Mouse (Mus musculus) limb, embryonic 11.5 days (tissue): ENCODE measurements at regions not wholly inside any gene's neighbourhood (a gene's known extent, or its start where the extent isn't known, plus 50 kb on each side); places are given as distances from the start of the nearest gene placed in this dataset.
"Not testable (repeated sequence)": the region's sequence is repeated elsewhere in the genome, so short reads cannot be mapped to it uniquely, and the experiment has no call there.

Experiments
- ATAC-seq: fragments of 200-750 bp; cut with Nextera tagmentation; 2 replicates; pipeline ENCODE4 v1.8.0; 2017; ENCODE audit warnings: low read depth; ENCODE audit not compliant: insufficient number of reproducible peaks, low FRiP score, low TSS enrichment
- DNase-seq: peaks from one replicate; pipeline ENCODE4 v3.0.0-alpha.2; 2015; ENCODE audit warnings: low spot score
- H3K27ac ChIP-seq: fragments of 300-500 bp; sonication (generic); replicated peaks from 2 replicates; pipeline ENCODE4 v1.5.1; 2014; ENCODE audit warnings: low read depth, mild to moderate bottlenecking, low read length
- H3K27me3 ChIP-seq: fragments of 300-500 bp; sonication (generic); 2 replicates; pipeline ENCODE4 v1.6.1; 2014; ENCODE audit warnings: mild to moderate bottlenecking, low read length, mixed read lengths; ENCODE audit not compliant: control insufficient read depth, insufficient read depth
- H3K36me3 ChIP-seq: fragments of 300-500 bp; sonication (generic); 2 replicates; pipeline ENCODE4 v1.6.1; 2014; ENCODE audit warnings: mild to moderate bottlenecking, low read length, moderate library complexity, mixed read lengths; ENCODE audit not compliant: control insufficient read depth, insufficient read depth
- H3K4me1 ChIP-seq: fragments of 300-500 bp; sonication (generic); 2 replicates; pipeline ENCODE4 v1.6.1; 2014; ENCODE audit warnings: low read length, mixed read lengths; ENCODE audit not compliant: control insufficient read depth, insufficient read depth
- H3K4me2 ChIP-seq: fragments of 300-500 bp; sonication (generic); 2 replicates; pipeline ENCODE4 v1.6.1; 2014; ENCODE audit warnings: low read depth, mild to moderate bottlenecking, moderate library complexity; ENCODE audit not compliant: severe bottlenecking
- H3K4me3 ChIP-seq: fragments of 300-500 bp; sonication (generic); 2 replicates; pipeline ENCODE4 v1.5.1; 2014; ENCODE audit warnings: low read depth, low read length
- H3K9ac ChIP-seq: fragments of 300-500 bp; sonication (generic); 2 replicates; pipeline ENCODE4 v1.6.1; 2014; ENCODE audit warnings: mild to moderate bottlenecking, low read length
- H3K9me3 ChIP-seq: fragments of 300-500 bp; sonication (generic); 2 replicates; pipeline ENCODE4 v1.6.1; 2016; ENCODE audit warnings: low read length; ENCODE audit not compliant: control insufficient read depth
- WGBS: fragments of 180-500 bp; shearing (Covaris S2); extraction: QIAGEN DNeasy Blood & Tissue Kit; methylation state at CpG from one replicate; pipeline ENCODE4 v1.1.7; 2014; 5-methylcytosine and 5-hydroxymethylcytosine counted together

DNA sequence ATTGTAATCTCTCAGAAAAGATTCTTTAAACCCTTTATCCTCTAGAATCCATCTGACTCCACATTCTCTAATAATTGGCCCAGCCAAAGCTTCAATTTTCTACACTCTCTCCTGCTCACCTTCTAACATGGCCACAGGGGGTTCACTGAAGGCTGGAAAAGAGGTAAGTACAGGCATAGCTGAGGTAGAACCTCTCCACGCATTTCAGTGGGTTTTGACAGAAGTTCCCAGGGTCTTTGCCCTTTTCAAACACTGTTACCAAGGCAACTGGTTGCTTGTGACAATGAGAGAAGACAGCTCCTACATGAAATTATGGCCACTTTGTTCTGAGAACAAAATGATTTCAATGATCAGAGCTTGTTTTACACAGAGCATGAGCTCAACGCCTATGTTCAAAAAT is 231.2 kb downstream of the Htr7 start:
- H3K4me2 ChIP-seq: no peak overlapping the region
- no peak overlapping the region for H3K9ac ChIP-seq
- no peak for DNase-seq
- no peaks in the 10 kb centered on the region for H3K36me3 ChIP-seq
- no peaks in the 10 kb centered on the region for H3K4me1 ChIP-seq
- no peaks in the 10 kb centered on the region for H3K27me3 ChIP-seq
- H3K27ac ChIP-seq: no peak overlapping the region
- H3K9me3 ChIP-seq: no peaks in the 10 kb centered on the region
- 74% methylated on average over 2 of the region's 2 CpGs for WGBS
- no peak overlapping the region for H3K4me3 ChIP-seq
- no peak for ATAC-seq

DNA sequence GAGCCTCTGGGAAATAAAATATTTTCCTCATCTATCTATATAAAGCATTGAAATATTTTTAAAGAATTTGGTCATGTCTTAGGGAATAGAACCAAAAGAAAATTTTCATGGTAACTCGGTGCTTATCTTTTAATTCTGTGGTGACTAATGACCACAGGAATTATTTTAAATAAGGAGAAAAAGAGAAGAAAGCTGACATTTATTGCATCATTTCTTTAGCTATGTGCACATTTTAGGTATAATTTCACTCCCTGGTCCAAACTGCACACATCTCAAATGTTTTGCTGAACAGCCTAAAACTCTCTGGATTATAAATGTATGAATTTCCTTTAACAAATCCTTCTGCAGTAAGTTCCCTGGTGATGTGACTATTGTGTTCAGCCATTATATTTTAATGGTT is 237.7 kb downstream of the Htr7 start:
- ATAC-seq: no peak
- H3K9ac ChIP-seq: no peak overlapping the region
- H3K4me2 ChIP-seq: no peak overlapping the region
- no peak overlapping the region for H3K4me3 ChIP-seq
- no peaks in the 10 kb centered on the region for H3K4me1 ChIP-seq
- H3K9me3 ChIP-seq: no peaks in the 10 kb centered on the region
- no peaks in the 10 kb centered on the region for H3K36me3 ChIP-seq
- 93% methylated on average over 1 of the region's 1 CpGs for WGBS
- DNase-seq: no peak
- H3K27me3 ChIP-seq: no peaks in the 10 kb centered on the region
- H3K27ac ChIP-seq: no peak overlapping the region

DNA sequence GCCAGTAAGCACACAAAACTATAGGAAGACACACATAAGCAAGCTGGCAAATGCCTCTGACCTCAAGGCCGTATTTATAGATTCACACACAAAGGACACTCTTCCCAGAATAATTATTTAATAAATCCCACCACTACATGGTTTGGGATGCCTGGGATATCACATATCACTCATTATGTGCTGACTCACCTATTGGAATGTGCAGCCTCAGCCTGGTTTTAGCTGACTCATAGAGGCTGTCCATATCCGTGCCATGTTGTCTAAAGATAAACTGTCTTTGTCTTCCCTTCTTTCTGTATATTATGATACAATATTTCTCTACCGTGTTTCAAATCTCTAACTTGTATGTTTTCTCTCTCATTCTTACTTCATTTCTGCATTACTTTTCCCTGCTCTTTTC is 262.6 kb downstream of the Htr7 start:
- H3K4me3 ChIP-seq: no peak overlapping the region
- no peak overlapping the region for H3K27ac ChIP-seq
- ATAC-seq (no peak), DNase-seq (no peak)
- H3K27me3 ChIP-seq: no peaks in the 10 kb centered on the region
- H3K9ac ChIP-seq: no peak overlapping the region
- no peaks in the 10 kb centered on the region for H3K9me3 ChIP-seq
- no peak overlapping the region for H3K4me2 ChIP-seq
- 93% methylated on average over 3 of the region's 3 CpGs for WGBS
- H3K36me3 ChIP-seq: no peaks in the 10 kb centered on the region
- no peaks in the 10 kb centered on the region for H3K4me1 ChIP-seq

GRCm38 (mm10) chr19:35787246-35788021 is 269.9 kb downstream of the Htr7 start:
- DNase-seq (no peak), ATAC-seq (no peak)
- no peaks in the 10 kb centered on the region for H3K27me3 ChIP-seq
- H3K4me1 ChIP-seq: no peaks in the 10 kb centered on the region
- no peak overlapping the region for H3K4me2 ChIP-seq
- WGBS: 88% methylated on average over 6 of the region's 6 CpGs
- H3K27ac ChIP-seq: no peak overlapping the region
- H3K4me3 ChIP-seq: no peak overlapping the region
- no peak overlapping the region for H3K9ac ChIP-seq
- no peaks in the 10 kb centered on the region for H3K9me3 ChIP-seq
- no peaks in the 10 kb centered on the region for H3K36me3 ChIP-seq

DNA sequence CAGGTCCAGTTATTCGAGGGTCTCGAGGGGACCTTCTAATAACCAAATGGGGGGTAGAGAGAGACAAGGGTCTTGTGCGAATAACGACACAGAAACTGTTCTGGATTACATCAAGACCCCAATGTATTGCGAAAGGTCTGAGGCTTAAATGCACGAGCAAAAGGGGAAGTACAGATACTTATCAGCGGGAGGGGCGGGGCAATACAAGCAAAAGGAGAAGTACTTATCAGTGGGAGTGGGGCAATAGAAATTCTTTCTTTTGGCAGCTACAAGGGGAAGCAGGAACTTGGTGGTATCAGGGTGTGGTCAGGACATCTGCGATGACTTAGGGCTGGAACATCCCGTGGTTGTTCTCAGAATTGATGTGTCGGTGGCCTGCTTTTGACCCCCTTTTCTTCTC is 295.6 kb downstream of the Htr7 start:
- WGBS: 88% methylated on average over 11 of the region's 11 CpGs
- ATAC-seq, H3K27me3 ChIP-seq, DNase-seq, H3K4me2 ChIP-seq, H3K4me3 ChIP-seq, H3K27ac ChIP-seq, H3K9me3 ChIP-seq, H3K9ac ChIP-seq, H3K4me1 ChIP-seq, H3K36me3 ChIP-seq: not testable (repeated sequence)

GRCm38 (mm10) chr19:35759701-35760100 is 297.6 kb downstream of the Htr7 start:
- Histone ChIP-seq H3K27me3 (no peaks in the 10 kb centered on the region), H3K36me3 (no peaks in the 10 kb centered on the region), H3K4me3 (no peak overlapping the region), H3K27ac (no peak overlapping the region), H3K4me2 (no peak overlapping the region), H3K9me3 (no peaks in the 10 kb centered on the region), H3K9ac (no peak overlapping the region), H3K4me1 (no peaks in the 10 kb centered on the region)
- DNase-seq (no peak), ATAC-seq (no peak)
- 85% methylated on average over 3 of the region's 3 CpGs for WGBS

- DNase-seq: no peak
- no peak overlapping the region for H3K4me3 ChIP-seq
- H3K9me3 ChIP-seq: no peaks in the 10 kb centered on the region
- no peak overlapping the region for H3K4me2 ChIP-seq
- H3K27ac ChIP-seq: no peak overlapping the region
- H3K36me3 ChIP-seq: no peaks in the 10 kb centered on the region
- H3K9ac ChIP-seq: no peak overlapping the region
- H3K27me3 ChIP-seq: no peaks in the 10 kb centered on the region
- H3K4me1 ChIP-seq: no peaks in the 10 kb centered on the region
- ATAC-seq: no peak
- 71% methylated on average over 1 of the region's 1 CpGs for WGBS
These were observed 301.8 kb downstream of the Htr7 start for GRCm38 (mm10) chr19:35755494-35755893.

GRCm38 (mm10) chr19:35735754-35736153 is 321.6 kb downstream of the Htr7 start:
- no peaks in the 10 kb centered on the region for H3K9me3 ChIP-seq
- no peak overlapping the region for H3K4me3 ChIP-seq
- H3K4me2 ChIP-seq: no peak overlapping the region
- H3K27me3 ChIP-seq: no peaks in the 10 kb centered on the region
- DNase-seq: no peak
- H3K27ac ChIP-seq: no peak overlapping the region
- H3K36me3 ChIP-seq: no peaks in the 10 kb centered on the region
- H3K4me1 ChIP-seq: no peaks in the 10 kb centered on the region
- no peak for ATAC-seq
- no peak overlapping the region for H3K9ac ChIP-seq
- WGBS: 76% methylated on average over 4 of the region's 4 CpGs
